In the genomic region with DNA sequence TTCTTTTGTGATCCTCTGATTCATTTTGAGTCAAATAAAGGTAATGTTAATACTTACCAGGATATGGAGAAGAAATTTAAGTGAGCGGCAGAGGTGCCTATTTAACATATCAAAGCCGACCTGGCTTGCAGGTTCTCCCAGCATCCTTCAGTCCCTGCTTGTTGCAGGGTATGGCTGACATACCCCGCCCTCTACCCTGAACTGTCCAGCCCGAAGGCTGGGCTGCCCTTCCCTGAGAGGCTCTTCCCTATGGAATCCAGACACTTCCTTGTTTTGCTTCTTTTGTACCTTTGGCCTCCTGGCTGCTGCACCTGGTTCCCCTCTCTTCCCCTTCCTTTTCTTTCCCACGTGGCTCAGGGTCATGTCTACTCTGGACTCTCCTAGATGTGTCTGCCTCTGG, we compare ENCODE assay signal across 24 mouse cellular contexts.
"Had no signal": no experiment of that assay in that cellular context is flagged by ENCODE, and none has a peak within 500 bp of the region (broad histone marks: within the 10 kb centered on the region; RNA-seq: fewer than 3 reads in every experiment).

No protein-coding gene starts in this region.

- H3K9ac ChIP-seq: limb, embryonic 12.5 days; limb, embryonic 15.5 days; liver, embryonic 14.5 days; liver, postnatal 0 days; lung, embryonic 14.5 days; midbrain, embryonic 13.5 days; neural tube, embryonic 13.5 days; stomach, embryonic 15.5 days had no signal

- H3K4me1 ChIP-seq: megakaryocyte, embryonic 14.5 days had no signal

- H3K4me3 ChIP-seq: layer of hippocampus, adult 2 months; left cerebral cortex, adult 2 months; limb, embryonic 12.5 days; limb, embryonic 15.5 days; megakaryocyte, embryonic 14.5 days; midbrain, embryonic 10.5 days; midbrain, embryonic 13.5 days; myocyte; neural tube, embryonic 13.5 days; stomach, embryonic 15.5 days had no signal

- H3K27ac ChIP-seq: layer of hippocampus, adult 2 months; left cerebral cortex, adult 2 months; limb, embryonic 12.5 days; limb, embryonic 15.5 days; liver, embryonic 14.5 days; midbrain, embryonic 10.5 days; midbrain, embryonic 13.5 days; neural tube, embryonic 13.5 days; stomach, embryonic 15.5 days had no signal

- H3K9me3 ChIP-seq: limb, embryonic 12.5 days; limb, embryonic 15.5 days; midbrain, embryonic 10.5 days; midbrain, embryonic 13.5 days; neural tube, embryonic 13.5 days; stomach, embryonic 15.5 days had no signal

- H3K27me3 ChIP-seq: limb, embryonic 15.5 days; midbrain, embryonic 13.5 days; neural tube, embryonic 13.5 days; stomach, embryonic 15.5 days had no signal

- DNase-seq: kidney, adult 9 months; kidney, postnatal 14 days; layer of hippocampus, postnatal 36 days; left cerebral cortex, postnatal 4 days; liver, postnatal 0 days; lung, postnatal 36 days; retina, postnatal 1 day; right cerebral cortex, postnatal 25 days; spleen, adult 18-20 months; thymus, postnatal 25 days had no signal

- ATAC-seq: liver, postnatal 0 days; midbrain, embryonic 16.5 days had no signal

- H3K4me2 ChIP-seq: limb, embryonic 12.5 days; limb, embryonic 15.5 days; liver, embryonic 11.5 days; lung, embryonic 14.5 days; midbrain, embryonic 13.5 days; neural tube, embryonic 13.5 days; stomach, embryonic 15.5 days had no signal

- H3K36me3 ChIP-seq: limb, embryonic 12.5 days; limb, embryonic 15.5 days; midbrain, embryonic 10.5 days; midbrain, embryonic 13.5 days; neural tube, embryonic 13.5 days; stomach, embryonic 15.5 days had no signal
